Mouse (Mus musculus) forelimb bud, embryonic 11.5 days (tissue): Measurements from ENCODE around the gene Agpat4.

Experiments used
- DNase-seq: peaks from one replicate; pipeline ENCODE4 v3.0.0-alpha.2; 2012; ENCODE audit warnings: low read depth, low spot score

The Agpat4 gene

DNA sequence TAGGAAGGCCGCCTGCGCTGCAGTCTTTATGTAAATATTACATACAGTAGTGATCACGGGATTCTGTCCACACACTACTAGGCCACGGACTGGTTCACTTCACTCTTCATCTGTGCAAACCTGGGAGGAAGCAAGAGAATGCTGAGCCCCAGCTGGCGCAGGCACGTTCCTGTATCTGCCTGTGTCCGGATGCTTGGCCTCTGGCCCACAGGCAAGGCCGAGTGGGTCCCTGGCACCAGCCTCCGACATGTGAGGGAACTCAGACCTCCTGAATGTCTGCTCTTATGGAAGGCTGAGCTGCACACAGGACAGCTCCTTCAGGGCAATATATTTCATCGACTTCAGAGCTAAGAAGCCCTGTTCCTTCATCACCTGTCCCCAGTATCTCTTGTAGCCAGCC lies 109.5 kb downstream of the Agpat4 start:
- no peak for DNase-seq

DNA sequence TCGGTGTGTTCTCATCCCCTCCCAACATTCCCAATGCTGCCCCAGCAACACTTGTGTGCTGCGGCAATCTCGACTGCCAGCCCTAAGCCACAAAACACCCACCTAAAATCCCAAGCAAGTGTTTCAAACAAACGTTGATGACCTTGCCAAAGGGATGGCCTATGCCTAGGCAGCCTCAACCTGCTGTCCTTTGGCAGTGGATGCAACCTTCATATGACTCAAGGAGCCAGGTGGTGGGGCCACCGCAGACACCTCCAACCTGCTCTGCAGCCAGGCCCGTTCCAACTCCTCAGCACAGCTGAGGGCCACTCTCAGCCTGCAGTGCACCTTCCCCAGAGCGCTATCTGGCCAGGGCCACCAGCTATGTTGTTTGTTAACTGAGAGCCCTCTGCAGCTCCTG lies 110.0 kb downstream of the Agpat4 start:
- no peak for DNase-seq

DNA sequence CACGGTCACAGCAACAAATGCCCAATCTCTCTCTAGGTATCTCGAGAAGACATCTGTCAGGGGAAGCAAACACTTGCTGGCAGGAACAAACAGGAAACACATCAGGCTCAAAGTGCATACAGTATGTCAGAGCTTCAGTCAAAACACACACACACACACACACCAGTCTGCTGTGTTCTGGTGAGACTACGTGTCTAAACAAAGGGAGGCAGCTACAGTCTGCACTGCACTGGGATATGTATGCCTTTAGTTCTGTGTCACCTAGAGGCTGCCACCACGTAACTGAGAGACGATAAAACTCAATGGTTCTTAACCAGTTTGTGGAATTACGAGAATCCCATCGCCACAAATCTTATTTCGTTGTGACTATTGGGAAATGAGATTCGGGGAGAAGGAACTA lies 111.3 kb downstream of the Agpat4 start:
- DNase-seq: no peak

DNA sequence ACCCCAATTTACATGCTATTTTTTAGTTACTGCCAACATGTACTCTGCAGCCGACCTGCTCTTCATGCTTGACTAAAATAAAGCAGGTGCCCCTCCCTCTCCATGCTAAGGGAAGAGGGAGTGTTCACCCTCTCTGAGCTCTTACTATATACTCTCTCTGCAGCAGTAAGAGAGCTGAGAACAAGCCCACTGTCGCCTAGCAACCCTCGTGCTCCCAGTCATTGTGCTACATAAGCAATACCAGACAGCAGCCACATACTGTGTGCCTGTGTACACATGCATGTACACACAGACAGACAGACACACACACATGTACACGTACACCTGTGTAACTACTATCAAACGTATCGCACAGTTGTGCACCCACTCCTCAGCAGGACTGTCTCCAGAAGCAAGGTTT lies 111.7 kb downstream of the Agpat4 start:
- no peak for DNase-seq

DNA sequence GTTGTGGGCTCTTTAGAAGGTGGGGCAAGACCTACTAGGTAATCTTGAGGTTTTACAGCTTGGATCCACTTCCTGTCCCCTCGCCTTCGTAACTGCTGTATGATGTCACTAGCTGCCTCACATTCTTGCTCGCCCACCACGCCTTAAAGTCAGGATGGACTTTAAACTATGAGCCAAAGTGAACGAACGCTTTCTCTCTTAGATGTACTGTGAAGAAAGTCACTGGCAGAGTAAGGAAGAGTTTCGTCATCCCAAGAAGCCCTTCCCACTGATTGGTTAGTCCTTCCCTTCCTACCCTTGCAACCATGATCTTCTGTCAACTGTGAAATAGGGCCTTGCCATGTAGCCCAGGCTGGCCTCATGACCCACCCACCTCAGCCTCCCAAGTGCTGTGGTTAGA lies 112.6 kb downstream of the Agpat4 start:
- DNase-seq: no peak

DNA sequence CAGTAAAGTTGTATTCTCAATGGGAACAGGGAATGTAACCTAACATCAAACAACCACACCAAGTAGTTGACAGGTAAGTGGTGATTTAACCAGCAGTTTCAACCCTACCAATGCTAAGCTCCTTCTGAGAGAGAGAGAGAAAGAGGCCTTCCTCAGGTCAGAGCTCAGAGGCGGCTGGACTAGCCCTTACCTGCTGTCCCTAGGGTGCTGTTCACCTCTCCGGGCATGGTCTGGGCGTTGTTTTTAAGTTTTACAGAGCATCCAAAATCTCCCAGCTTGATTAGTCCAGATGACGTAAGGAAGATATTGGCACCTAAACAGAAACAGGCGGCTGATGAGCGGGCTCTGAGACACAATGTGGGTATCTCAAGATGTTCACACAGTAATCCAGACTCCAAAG lies 114.2 kb downstream of the Agpat4 start:
- no peak for DNase-seq

DNA sequence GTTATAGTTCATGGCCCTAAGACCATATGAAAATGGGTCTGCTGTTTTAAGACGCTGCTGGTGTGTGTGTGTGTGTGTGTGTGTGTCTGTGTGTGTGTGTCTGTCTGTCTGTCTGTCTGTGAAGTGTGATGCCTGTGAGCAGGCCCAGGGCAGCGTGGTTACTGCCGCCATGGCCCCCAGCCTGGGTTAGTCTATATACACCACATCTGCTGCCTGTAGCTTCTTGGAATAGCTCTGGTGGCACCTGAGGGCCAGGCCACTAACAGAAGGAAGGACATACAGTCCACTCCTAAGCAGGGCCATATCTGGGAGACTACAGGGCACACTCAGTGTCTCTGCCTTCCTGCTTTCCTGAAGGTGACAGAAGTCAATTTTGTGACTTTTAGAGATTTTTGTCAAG lies 122.2 kb downstream of the Agpat4 start:
- no peak for DNase-seq

DNA sequence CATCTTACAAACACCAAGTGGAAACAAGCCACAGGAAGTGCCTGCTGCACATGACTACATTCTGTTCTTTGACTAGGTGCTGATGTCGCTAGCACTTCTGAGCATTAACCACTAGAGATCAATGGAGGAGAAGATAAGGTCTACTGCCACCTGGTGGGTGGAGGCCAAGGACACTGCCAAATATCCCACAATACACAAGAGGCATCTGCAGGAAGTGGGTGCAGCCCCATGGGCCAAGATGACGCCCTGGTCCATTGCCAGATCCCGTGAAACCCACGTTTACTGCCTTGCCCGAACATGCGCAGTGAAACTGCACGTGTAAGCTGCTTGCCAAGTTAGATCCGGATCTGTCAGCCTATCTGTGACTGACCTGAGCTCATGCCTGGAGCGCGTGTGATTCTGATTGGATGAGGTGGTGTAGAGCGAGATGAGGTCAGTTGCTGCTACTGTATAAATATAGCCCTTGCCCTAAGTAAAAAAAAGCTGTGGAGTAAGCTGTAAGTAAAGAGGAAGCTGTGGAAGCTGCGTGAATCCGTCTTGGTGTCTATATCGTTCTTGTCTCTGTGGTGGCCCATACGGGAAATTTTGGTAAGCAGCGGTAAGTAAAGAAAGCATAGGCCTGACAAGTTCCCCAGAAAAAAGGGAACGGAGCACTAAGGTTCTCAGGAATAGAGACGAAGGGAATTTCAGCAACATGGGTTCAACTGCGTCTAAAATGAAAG lies 131.4 kb downstream of the Agpat4 start:
- DNase-seq: no peak

DNA sequence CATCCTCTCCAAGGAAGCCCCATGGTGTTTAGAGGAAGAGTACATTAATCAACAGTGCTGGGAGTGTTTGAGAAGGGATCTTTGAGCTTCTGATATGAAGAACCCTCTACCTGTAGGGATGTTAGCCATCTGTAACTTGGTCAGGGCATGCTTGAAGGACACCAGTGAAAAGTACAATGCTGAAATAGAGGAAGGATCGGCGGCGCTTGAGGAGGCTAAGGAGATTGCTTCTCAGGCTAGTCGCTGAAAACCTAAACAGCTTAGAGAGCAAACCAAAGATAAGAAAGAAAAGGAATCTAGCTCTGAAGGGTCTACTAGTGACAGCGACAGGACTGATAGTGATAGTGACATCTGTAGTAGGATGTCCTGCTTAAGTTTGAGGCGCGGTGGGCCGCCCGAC lies 132.1 kb downstream of the Agpat4 start:
- no peak for DNase-seq

DNA sequence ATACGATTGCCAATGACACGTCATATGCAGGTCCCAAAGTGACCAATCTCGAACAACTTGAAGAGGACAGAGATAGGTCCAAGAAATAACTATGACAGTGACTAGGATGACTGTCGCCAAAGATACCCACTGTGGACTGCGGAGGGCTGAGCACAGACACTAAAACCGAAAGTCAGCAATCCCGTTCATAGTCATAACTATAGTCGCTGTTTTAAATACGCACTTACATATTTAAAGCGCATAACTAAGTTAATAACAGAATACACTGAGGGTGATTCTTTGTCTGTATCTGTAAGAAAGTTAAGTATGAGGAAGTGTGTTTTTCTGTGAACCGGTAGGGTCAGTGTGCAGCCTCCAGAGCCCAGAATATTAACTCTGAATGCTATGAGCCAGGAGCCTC lies 137.6 kb downstream of the Agpat4 start:
- no peak for DNase-seq

DNA sequence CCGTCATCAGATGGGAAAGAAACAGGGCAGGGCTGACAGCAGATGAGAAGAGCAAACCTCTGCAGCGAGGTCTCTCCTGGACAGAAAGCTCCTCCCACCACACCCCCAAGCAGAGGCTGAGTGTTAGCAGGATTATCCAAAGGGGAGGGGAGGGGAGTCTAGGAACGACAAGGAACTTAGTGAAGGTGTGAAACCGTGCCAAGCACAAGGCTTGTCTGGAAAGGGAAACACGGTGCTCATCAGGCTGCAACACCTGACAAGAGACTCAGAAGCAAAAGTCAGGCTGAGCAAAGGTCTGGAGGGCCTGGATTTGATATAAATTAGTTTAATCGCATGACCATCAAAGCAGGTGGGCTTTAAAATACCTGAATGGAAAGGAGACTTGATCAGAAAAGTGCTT lies 140.0 kb downstream of the Agpat4 start:
- DNase-seq: no peak

DNA sequence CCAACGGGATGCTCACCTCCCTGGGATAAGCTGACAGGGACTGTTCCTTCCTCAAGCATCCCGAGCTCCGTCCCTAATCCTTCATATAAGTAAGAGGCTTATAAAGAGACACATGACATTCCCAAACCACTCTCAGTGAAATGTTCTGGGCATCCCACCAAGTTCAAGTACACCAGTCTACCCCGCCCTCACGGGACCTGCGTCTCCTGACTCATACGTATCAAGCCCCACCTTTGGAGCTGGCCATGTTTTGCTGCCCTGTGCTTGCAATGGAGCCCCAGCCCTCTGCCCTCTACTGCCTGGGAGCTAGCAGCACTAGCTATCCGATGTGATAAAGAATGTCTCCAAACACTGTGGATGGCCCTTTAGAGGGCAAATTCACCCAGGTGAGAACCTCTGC lies 141.5 kb downstream of the Agpat4 start:
- no peak for DNase-seq

DNA sequence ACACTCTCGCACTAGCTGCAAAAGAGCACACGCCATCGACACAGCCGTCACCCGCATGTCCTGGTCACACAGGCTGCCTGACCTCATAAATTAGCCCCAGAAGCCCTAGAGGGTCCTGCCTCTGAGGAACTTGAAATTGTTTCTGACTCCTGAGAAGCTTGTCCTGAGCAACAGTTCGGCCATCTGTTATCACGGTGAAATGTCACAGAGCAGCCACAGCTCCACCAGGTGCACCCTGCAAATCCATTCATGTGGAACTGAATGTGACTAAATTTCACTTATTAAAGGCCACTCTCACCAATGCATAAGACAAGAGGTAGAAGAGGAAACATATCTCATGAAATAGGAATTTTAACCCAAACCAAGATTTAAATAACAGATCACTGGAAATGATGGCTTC lies 142.9 kb downstream of the Agpat4 start:
- DNase-seq: no peak

DNA sequence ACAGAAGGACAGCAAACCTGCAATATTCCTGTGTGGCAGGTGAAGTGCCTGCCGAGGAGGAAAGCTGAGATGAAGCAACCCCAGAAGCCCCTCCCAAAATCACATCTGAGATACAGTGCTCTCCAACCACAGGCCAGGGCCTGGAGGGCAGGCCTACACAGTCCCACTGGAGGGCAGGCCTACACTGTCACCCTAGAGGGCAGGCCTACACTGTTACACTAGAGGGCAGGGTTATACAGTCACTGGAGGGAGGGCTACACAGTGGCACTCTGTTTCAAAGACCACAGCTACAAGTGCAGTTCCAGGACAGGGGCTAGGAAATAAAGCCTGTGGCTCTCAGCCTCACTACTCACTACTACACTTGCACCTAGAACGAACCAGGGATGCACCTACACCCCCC lies 143.4 kb downstream of the Agpat4 start:
- DNase-seq: no peak

DNA sequence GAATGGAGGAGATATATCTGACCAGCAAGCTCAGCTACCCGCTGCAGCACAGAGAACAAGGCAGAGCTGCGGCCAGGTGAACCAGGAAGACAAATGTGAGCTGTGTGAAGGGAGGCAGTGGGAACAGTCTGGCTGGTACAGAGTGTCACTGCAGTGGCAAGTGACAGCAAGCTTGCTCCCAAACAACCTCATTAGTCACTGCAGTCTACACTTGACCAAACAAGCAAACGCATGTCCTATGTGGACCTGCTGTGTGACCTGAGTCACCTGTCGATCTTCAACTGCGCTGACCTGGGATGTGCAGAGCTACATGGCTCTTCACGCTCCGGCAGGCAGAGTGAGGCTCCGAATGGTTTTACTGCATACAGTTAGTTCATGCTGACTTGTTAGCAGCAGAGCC lies 144.3 kb downstream of the Agpat4 start:
- no peak for DNase-seq

DNA sequence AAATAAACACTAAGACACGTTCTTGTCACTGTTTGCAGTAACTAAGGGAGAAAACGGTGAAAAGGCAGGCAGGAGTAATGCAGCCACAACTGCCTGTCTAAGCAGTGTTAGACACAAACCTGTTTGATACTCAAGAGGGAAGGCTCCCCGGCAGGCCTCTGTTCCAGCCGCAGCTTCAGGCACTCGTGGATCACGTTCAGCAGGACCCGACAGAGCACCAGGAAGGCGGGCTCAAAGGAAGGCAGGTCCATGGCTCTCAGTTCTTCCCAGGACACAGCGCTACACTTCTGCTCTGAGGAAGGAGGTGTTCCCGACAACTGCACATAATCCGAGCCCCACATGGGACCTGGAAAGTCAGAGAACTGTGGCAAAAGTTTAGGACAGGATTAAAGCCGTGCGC lies 145.3 kb downstream of the Agpat4 start:
- no peak for DNase-seq

DNA sequence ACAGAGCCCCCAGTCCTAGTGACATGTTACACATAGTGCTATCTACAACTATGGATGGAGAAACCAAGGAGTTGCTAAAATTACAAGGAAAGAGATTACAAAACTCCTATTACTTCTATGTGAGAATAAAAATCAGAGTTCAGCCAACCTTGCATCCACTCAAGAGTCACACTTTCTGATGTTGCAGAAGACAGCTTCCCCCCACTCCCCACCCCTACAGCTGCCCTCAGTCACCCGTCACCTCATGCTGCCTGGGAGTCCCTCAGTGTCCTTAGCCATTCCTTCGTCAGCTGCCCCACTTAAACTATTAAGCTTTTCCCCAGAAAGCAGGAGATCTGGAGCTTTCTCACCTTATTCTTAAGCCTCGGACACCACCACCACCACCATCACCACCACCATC lies 145.8 kb downstream of the Agpat4 start:
- no peak for DNase-seq

DNA sequence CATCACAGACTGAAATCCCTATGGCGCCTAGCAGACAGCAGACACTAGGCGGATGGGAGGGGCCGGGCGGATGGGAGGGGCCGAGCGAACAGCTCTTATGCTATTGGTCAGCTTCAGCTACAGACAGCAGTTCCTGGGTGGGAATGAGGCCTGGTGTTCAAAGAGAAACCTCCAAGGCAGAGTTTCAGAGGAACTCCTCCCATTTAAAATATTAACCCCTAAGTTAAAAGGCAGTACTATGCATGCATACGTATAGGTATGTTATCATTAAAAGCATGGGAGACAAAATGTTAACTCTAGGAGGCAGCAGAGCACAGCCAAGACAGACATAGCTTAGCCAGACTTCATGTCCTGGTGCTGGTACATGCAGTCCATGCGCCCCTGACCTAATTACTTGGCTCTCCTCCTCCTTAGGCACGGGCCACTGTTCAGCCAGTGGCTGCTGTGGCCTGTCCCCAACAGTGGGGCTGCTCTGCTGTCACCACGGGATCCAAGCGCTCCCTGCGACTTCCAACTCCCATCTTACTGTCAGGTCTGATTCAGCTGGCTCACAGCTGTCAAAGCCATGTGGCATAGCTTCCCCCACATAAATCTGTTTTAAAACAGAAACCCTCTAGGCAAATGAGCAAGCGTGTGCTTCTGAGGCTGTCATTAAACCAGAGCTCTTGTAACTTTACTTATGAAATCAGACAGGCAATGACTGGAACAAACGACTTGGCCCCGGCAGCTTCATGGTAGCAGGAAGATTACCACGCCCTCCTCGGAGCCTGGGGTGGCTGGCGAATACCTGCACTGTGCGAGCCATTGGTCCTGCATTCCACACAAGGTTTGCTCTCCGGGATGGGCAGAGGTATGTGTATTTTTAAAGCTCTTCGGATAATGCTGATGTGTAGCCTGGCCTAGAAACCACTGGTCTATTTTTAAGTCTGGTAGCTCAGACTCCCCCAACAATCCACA lies 147.7 kb downstream of the Agpat4 start:
- DNase-seq: peak; percentile 30

DNA sequence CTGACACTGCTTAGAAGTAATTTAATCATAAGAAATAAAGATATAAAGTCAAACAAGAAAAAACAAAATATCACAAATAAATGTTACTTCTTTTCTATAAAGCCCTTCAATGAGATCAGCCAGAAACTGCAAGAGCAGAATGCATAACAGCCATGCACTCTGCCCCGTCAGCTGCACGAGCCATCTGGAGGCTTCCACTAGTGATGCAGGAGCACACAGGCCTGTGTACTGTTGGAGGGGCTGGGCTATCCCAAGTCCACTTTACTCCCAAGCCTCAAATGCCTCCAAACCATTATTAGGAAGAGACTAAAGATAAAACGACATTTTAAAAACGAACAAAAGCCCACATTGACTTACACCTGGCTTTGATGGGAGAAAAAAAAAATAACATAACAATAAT lies 149.6 kb downstream of the Agpat4 start:
- no peak for DNase-seq

DNA sequence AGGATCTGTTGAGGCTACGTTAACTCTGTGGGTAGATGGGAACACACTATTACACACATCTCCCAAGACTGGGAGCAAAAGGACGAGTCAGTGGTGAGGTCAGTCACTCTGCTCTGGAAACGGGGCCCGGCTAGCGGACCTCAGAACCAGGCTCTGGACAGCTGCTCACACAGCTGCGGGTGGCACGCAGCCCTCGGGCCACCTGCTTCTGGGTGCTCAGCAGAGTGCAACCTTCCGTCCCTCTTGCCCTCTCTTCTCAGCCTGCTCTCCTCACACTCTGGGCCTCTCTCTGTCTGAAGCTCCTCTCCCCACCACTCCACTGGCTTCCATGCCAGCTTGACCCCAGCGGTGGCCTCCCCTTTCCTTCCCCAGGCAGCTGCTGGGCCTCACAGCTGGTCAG lies 150.0 kb downstream of the Agpat4 start:
- no peak for DNase-seq
